Mouse (Mus musculus) CH12.LX (cell line): ENCODE results near the gene H2-T24. TPM values are rescaled to one million over a fixed set of nuclear protein-coding genes. Genes with fewer than 3 reads are reported as not detected.
A peak's percentile ranks its signal among the peaks of the same experiment; 100 is the strongest.

ENCODE experiments used
- DNase-seq: peaks from one replicate; pipeline ENCODE4 v3.0.0-alpha.2; 2013; ENCODE audit errors: extremely low read depth
- H3K27ac ChIP-seq: 2 replicates; pipeline ENCODE4 v1.5.1; 2012; ENCODE audit warnings: low read depth, mild to moderate bottlenecking, control low read depth, moderate library complexity; ENCODE audit not compliant: insufficient read depth
- H3K27me3 ChIP-seq: replicated peaks from 2 replicates; pipeline ENCODE3; 2012; ENCODE audit warnings: inconsistent platforms
- H3K36me3 ChIP-seq, 2 experiments: replicated peaks in 1 of 2; 2 replicates each; pipeline versions ENCODE3 to v1.6.1; 2012; ENCODE audit warnings: inconsistent platforms in 1 of 2, low read length in 1 of 2, mild to moderate bottlenecking in 1 of 2, mixed read lengths in 1 of 2, moderate library complexity in 1 of 2; ENCODE audit not compliant: control insufficient read depth in 1 of 2, insufficient read depth in 1 of 2
- H3K4me1 ChIP-seq, 2 experiments: 2 replicates each; pipeline ENCODE4 v1.6.1; 2012; ENCODE audit warnings: inconsistent platforms in 1 of 2, moderate library complexity in 1 of 2; ENCODE audit not compliant: insufficient read depth in 2 of 2, control insufficient read depth in 1 of 2
- H3K4me2 ChIP-seq: 2 replicates; pipeline ENCODE4 v1.6.1; 2012; ENCODE audit warnings: low read depth, mild to moderate bottlenecking, control low read depth; ENCODE audit not compliant: poor library complexity, insufficient read depth, severe bottlenecking
- H3K4me3 ChIP-seq, 3 experiments: fragments of 150-350 bp in 1 of 3; sonication (generic) in 1 of 3; replicated peaks in 1 of 3; 2 replicates each; pipeline versions ENCODE3 to v1.5.1; 2011 to 2012; ENCODE audit warnings: low read depth in 2 of 3, low read length in 2 of 3, mild to moderate bottlenecking in 2 of 3, moderate library complexity in 2 of 3, control low read depth in 1 of 3, improper control_type of control experiment in 1 of 3, inconsistent platforms in 1 of 3, mixed read lengths in 1 of 3; ENCODE audit not compliant: poor library complexity in 1 of 3
- H3K79me2 ChIP-seq: replicated peaks from 2 replicates; pipeline ENCODE4 v1.6.1; 2012; ENCODE audit warnings: mild to moderate bottlenecking, moderate library complexity; ENCODE audit not compliant: control insufficient read depth, poor library complexity, insufficient read depth, severe bottlenecking; ENCODE audit errors: extremely low read depth
- H3K9ac ChIP-seq: 2 replicates; pipeline ENCODE4 v1.6.1; 2012; ENCODE audit warnings: low read depth, mild to moderate bottlenecking, control low read depth, moderate library complexity; ENCODE audit not compliant: insufficient read depth
- H3K9me3 ChIP-seq: replicated peaks from 2 replicates; pipeline ENCODE3; 2012; ENCODE audit warnings: low read length, inconsistent platforms, mixed read lengths
- BHLHE40 ChIP-seq: IDR thresholded peaks from 2 replicates; pipeline ENCODE4 v1.6.1; 2011; ENCODE audit warnings: mild to moderate bottlenecking, low read depth, low read length, improper control_type of control experiment
- CHD1 ChIP-seq: IDR thresholded peaks from 2 replicates; pipeline ENCODE4 v1.6.1; 2012; ENCODE audit warnings: low read depth, low read length, improper control_type of control experiment, inconsistent platforms
- CHD2 ChIP-seq: IDR thresholded peaks from 2 replicates; pipeline ENCODE4 v1.6.1; 2011; ENCODE audit warnings: low read length, improper control_type of control experiment
- CTCF ChIP-seq, 2 experiments: IDR thresholded peaks in 1 of 2; conservative IDR thresholded peaks in 1 of 2; 2 replicates each; pipeline ENCODE4 v1.5.1; 2011 to 2012; ENCODE audit warnings: low read depth in 2 of 2, low read length in 2 of 2, improper control_type of control experiment in 1 of 2, inconsistent platforms in 1 of 2, mild to moderate bottlenecking in 1 of 2, moderate library complexity in 1 of 2
- ELF1 ChIP-seq: IDR thresholded peaks from 2 replicates; pipeline ENCODE4 v1.6.1; 2014; ENCODE audit warnings: low read depth, mild to moderate bottlenecking, inconsistent platforms, low read length, improper control_type of control experiment
- EP300 ChIP-seq: IDR thresholded peaks from 2 replicates; pipeline ENCODE4 v1.6.1; 2011; ENCODE audit warnings: low read length, improper control_type of control experiment
- ETS1 ChIP-seq: conservative IDR thresholded peaks from 2 replicates; pipeline ENCODE4 v1.6.1; 2012; ENCODE audit warnings: low read depth, mild to moderate bottlenecking, inconsistent platforms, low read length, improper control_type of control experiment, moderate library complexity
- JUN ChIP-seq: IDR thresholded peaks from 2 replicates; pipeline ENCODE4 v1.6.1; 2011; ENCODE audit warnings: low read depth, mild to moderate bottlenecking, low read length, improper control_type of control experiment, moderate library complexity; ENCODE audit not compliant: insufficient read depth
- JUND ChIP-seq: conservative IDR thresholded peaks from 2 replicates; pipeline ENCODE4 v1.6.1; 2011; ENCODE audit warnings: low read depth, low read length, improper control_type of control experiment
- MAZ ChIP-seq: IDR thresholded peaks from 2 replicates; pipeline ENCODE4 v1.6.1; 2012; ENCODE audit warnings: low read depth, mild to moderate bottlenecking, inconsistent platforms, low read length, improper control_type of control experiment, moderate library complexity
- MEF2A ChIP-seq: IDR thresholded peaks from 2 replicates; pipeline ENCODE4 v1.6.1; 2014; ENCODE audit warnings: low read depth, mild to moderate bottlenecking, inconsistent platforms, low read length, improper control_type of control experiment, borderline replicate concordance
- MYC ChIP-seq: IDR thresholded peaks from 2 replicates; pipeline ENCODE4 v1.6.1; 2011; ENCODE audit warnings: low read depth, mild to moderate bottlenecking, improper control_type of control experiment, low read length
- NELFE ChIP-seq: IDR thresholded peaks from 2 replicates; pipeline ENCODE4 v1.6.1; 2011; ENCODE audit warnings: low read depth, low read length, improper control_type of control experiment
- RAD21 ChIP-seq: IDR thresholded peaks from 2 replicates; pipeline ENCODE4 v1.6.1; 2011; ENCODE audit warnings: low read depth, mild to moderate bottlenecking, low read length, improper control_type of control experiment, moderate library complexity
- SIN3A ChIP-seq: IDR thresholded peaks from 2 replicates; pipeline ENCODE4 v1.6.1; 2012; ENCODE audit warnings: low read length, improper control_type of control experiment, inconsistent platforms
- SMC3 ChIP-seq: IDR thresholded peaks from 2 replicates; pipeline ENCODE4 v1.6.1; 2011; ENCODE audit warnings: low read depth, low read length, improper control_type of control experiment
- TCF12 ChIP-seq: IDR thresholded peaks from 2 replicates; pipeline ENCODE4 v1.6.1; 2014; ENCODE audit warnings: low read depth, mild to moderate bottlenecking, inconsistent platforms, low read length, improper control_type of control experiment
- ZC3H11A ChIP-seq: IDR thresholded peaks from 2 replicates; pipeline ENCODE4 v1.6.1; 2012; ENCODE audit warnings: low read depth, mild to moderate bottlenecking, inconsistent platforms, low read length, improper control_type of control experiment
- ZKSCAN1 ChIP-seq: IDR thresholded peaks from 2 replicates; pipeline ENCODE4 v1.6.1; 2012; ENCODE audit warnings: low read depth, inconsistent platforms, low read length, improper control_type of control experiment, borderline replicate concordance
- ZNF384 ChIP-seq: IDR thresholded peaks from 2 replicates; pipeline ENCODE4 v1.6.1; 2012; ENCODE audit warnings: low read depth, low read length, improper control_type of control experiment, inconsistent platforms
- dilution Hi-C: fragments of 300-500 bp; cut with MboI; formaldehyde crosslinking; loops from 2 replicates; pipeline ENCODE4 v1.14.3; 2020; ENCODE audit warnings: low sequenced_read_pairs; ENCODE audit not compliant: extremely low pct_unique_long_range_greater_than_20kb, extremely low pct_ligation_motif_present
- in situ Hi-C: fragments of 300-500 bp; cut with MboI; formaldehyde crosslinking; loops from 3 replicates; pipeline ENCODE4 v1.14.3; 2019; ENCODE audit warnings: low sequenced_read_pairs, low pct_ligation_motif_present, low pct_unique_long_range_greater_than_20kb, mixed read lengths
- polyA plus RNA-seq: library from polyadenylated mRNA; unstranded; fragments of >175 nt; gene quantifications from 2 replicates; pipeline ENCODE4 v1.2.1, GENCODE M21; 2012; ENCODE audit warnings: low read depth; ENCODE audit not compliant: insufficient read length
- total RNA-seq, 2 experiments: library from RNA; depleted of rRNA; stranded (reverse); fragments of 300-350 nt in 1 of 2; fragments of >200 nt in 1 of 2; gene quantifications; 2 replicates each; pipeline ENCODE4 v1.2.3; 2012 to 2014

H2-T24 gene
- total and polyA plus RNA-seq, 3 experiments, result 7.6 to 9.8 (median 9.3) TPM

- peak; percentile 69 for TF ChIP-seq TCF12
Observed at GRCm38 (mm10) chr17:35969418-35970389, 50.7 kb downstream of the H2-T24 start, which contains the start of gene Abcf1 (continued).

DNA sequence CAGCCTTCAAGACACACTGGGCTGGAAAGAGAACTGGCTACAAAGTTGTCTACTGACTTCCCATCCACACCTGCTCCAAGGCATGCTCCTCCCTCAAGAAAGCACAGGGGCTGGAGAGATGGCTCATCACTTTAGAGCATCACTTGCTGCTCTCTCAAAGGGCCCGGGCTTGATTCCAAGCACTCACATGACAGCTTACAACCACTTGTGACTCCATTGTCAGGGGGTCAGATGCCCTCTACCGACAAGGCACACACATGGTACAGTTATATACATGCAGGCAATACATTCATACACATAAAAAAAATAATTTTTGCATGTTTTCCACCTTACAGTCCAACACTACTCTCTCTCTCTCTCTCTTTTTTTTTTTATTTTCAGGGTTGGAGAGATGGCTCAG is 52.7 kb downstream of the H2-T24 start:
- in situ Hi-C loops (no loop called here), dilution Hi-C loops (no loop called here)
- Histone ChIP-seq H3K27ac (no peak overlapping the region), H3K9ac (no peak overlapping the region), H3K27me3 (no peaks in the 10 kb centered on the region), H3K36me3 (peaks cover 28 to 57% of the 10 kb centered on the region in 2 experiments), H3K4me1 (peaks cover 4 to 28% of the 10 kb centered on the region in 2 experiments; a peak in 3 of 4 replicates), H3K79me2 (peaks cover 40% of the 10 kb centered on the region), H3K4me3 (no peak overlapping the region), H3K4me2 (no peak overlapping the region), H3K9me3 (no peaks in the 10 kb centered on the region)
- TF ChIP-seq MAZ (no peak), JUN (no peak), BHLHE40 (no peak), SIN3A (no peak), SMC3 (no peak)
- no peak for DNase-seq

DNA sequence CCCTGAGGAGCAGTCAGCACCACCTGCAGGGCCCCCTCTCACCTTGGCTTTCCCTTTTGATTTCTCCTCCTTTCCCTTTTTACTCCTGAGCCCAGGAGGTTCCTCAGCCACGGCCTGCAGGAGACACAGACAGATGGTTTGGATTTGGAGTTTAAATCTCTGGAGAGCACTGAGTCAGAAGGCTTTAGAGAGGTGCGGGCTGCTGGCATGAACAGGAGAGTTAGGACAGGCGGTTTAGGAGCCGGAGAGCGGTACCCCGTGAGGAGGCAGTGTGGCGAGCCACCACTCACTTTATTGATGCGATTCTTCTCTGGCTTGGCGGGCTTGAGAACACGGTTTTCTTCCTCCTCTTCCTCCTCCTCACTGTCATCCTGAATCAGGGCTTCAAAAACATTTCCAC is 57.1 kb downstream of the H2-T24 start:
- H3K4me1 ChIP-seq, result peaks cover 2 to 15% of the 10 kb centered on the region in 2 experiments; a peak in 3 of 4 replicates
- no peak overlapping the region for H3K4me2 ChIP-seq
- H3K79me2 ChIP-seq, result peaks cover 28% of the 10 kb centered on the region
- in situ Hi-C loops (no loop called here), dilution Hi-C loops (no loop called here)
- H3K9ac ChIP-seq, result no peak overlapping the region
- no peak for TF ChIP-seq MEF2A
- TF ChIP-seq RAD21, result no peak
- TF ChIP-seq SMC3, result no peak
- no peak for TF ChIP-seq JUN
- no peak for TF ChIP-seq CHD1
- TF ChIP-seq CTCF (conservative IDR thresholded peaks at IDR 0.05 in 1 of 2, IDR thresholded peaks at IDR 0.05 in 1 of 2; ENCODE audit: low read depth in 2 of 2, low read length in 2 of 2), result no peak
- no peak for TF ChIP-seq JUND
- TF ChIP-seq MYC, result no peak
- TF ChIP-seq CHD2, result no peak
- no peak for TF ChIP-seq NELFE
- TF ChIP-seq ETS1, result no peak
- no peak for TF ChIP-seq ZNF384
- TF ChIP-seq ZKSCAN1, result no peak
- no peak for TF ChIP-seq ZC3H11A
- no peak for TF ChIP-seq SIN3A
- TF ChIP-seq ELF1, result no peak
- no peak for TF ChIP-seq TCF12
- no peak for TF ChIP-seq EP300
- DNase-seq, result no peak
- no peaks in the 10 kb centered on the region for H3K9me3 ChIP-seq
- no peak overlapping the region for H3K4me3 ChIP-seq
- no peak overlapping the region for H3K27ac ChIP-seq
- no peaks in the 10 kb centered on the region for H3K27me3 ChIP-seq
- H3K36me3 ChIP-seq, result peaks cover 64 to 93% of the 10 kb centered on the region in 2 experiments
